Mouse (Mus musculus) neural tube, embryonic 14.5 days (tissue): ENCODE data around the gene Cyp2c23. TPM values are rescaled to one million over a fixed set of nuclear protein-coding genes. Genes with fewer than 3 reads are reported as not detected.

Experiments
- ATAC-seq: fragments of 200-750 bp; cut with Nextera tagmentation; 2 replicates; pipeline ENCODE4 v1.8.0; 2017; ENCODE audit warnings: low read depth, mild to moderate bottlenecking, moderate TSS enrichment, moderate library complexity
- H3K27ac ChIP-seq: fragments of 300-500 bp; sonication (generic); 2 replicates; pipeline ENCODE4 v1.5.1; 2014; ENCODE audit warnings: low read depth, mild to moderate bottlenecking, control low read depth, low read length, moderate library complexity, mixed read lengths
- H3K27me3 ChIP-seq: fragments of 300-500 bp; sonication (generic); 2 replicates; pipeline ENCODE4 v1.6.1; 2014; ENCODE audit warnings: low read length; ENCODE audit not compliant: control insufficient read depth, insufficient read depth
- H3K36me3 ChIP-seq: fragments of 300-500 bp; sonication (generic); 2 replicates; pipeline ENCODE4 v1.6.1; 2014; ENCODE audit warnings: low read length, mixed read lengths; ENCODE audit not compliant: control insufficient read depth, insufficient read depth
- H3K4me1 ChIP-seq: fragments of 300-500 bp; sonication (generic); 2 replicates; pipeline ENCODE4 v1.6.1; 2014; ENCODE audit warnings: low read length; ENCODE audit not compliant: control insufficient read depth, insufficient read depth
- H3K4me2 ChIP-seq: fragments of 300-500 bp; sonication (generic); 2 replicates; pipeline ENCODE4 v1.6.1; 2014; ENCODE audit warnings: mild to moderate bottlenecking, low read depth, low read length, control low read depth
- H3K4me3 ChIP-seq: fragments of 300-500 bp; sonication (generic); 2 replicates; pipeline ENCODE4 v1.5.1; 2014; ENCODE audit warnings: low read depth, low read length, control low read depth, mixed read lengths
- H3K9ac ChIP-seq: fragments of 300-500 bp; sonication (generic); replicated peaks from 2 replicates; pipeline ENCODE4 v1.6.1; 2014; ENCODE audit warnings: low read depth, mild to moderate bottlenecking, control low read depth, low read length, mixed read lengths
- H3K9me3 ChIP-seq: fragments of 300-500 bp; sonication (generic); 2 replicates; pipeline ENCODE4 v1.6.1; 2016; ENCODE audit warnings: low read length; ENCODE audit not compliant: control insufficient read depth
- WGBS: fragments of 180-500 bp; shearing (Covaris S2); extraction: QIAGEN DNeasy Blood & Tissue Kit; methylation state at CpG from one replicate; pipeline ENCODE4 v1.1.7; 2014; 5-methylcytosine and 5-hydroxymethylcytosine counted together
- polyA plus RNA-seq: library from polyadenylated mRNA; unstranded; fragments of >200 nt; fragmentation: Nextera tagmentation; extraction: Ambion mirVana; gene quantifications from 2 replicates; pipeline ENCODE4 v1.2.1, GENCODE M21; 2014

The Cyp2c23 gene
- polyA plus RNA-seq, 1 experiment from 2014 or later: not detected

GRCm38 (mm10) chr19:43968436-43969026 is 60.5 kb downstream of the Cyp2c23 start:
- no peak for ATAC-seq
- no peaks in the 10 kb centered on the region for H3K36me3 ChIP-seq
- H3K4me1 ChIP-seq: no peaks in the 10 kb centered on the region
- no peak overlapping the region for H3K9ac ChIP-seq
- H3K4me3 ChIP-seq: no peak overlapping the region
- no peak overlapping the region for H3K4me2 ChIP-seq
- no peaks in the 10 kb centered on the region for H3K27me3 ChIP-seq
- 52% methylated on average over 8 of the region's 11 CpGs for WGBS
- no peak overlapping the region for H3K27ac ChIP-seq
- H3K9me3 ChIP-seq: no peaks in the 10 kb centered on the region

- Histone ChIP-seq H3K36me3 (no peaks in the 10 kb centered on the region), H3K9ac (no peak overlapping the region), H3K4me1 (no peaks in the 10 kb centered on the region), H3K4me3 (no peak overlapping the region), H3K27me3 (no peaks in the 10 kb centered on the region), H3K4me2 (no peak overlapping the region), H3K27ac (no peak overlapping the region), H3K9me3 (no peaks in the 10 kb centered on the region)
- ATAC-seq: no peak
- 84% methylated on average over 2 of the region's 2 CpGs for WGBS
Observed at GRCm38 (mm10) chr19:43966481-43966880, 62.5 kb downstream of the Cyp2c23 start.

GRCm38 (mm10) chr19:43965496-43966085 is 63.4 kb downstream of the Cyp2c23 start:
- no peak overlapping the region for H3K4me3 ChIP-seq
- H3K9ac ChIP-seq: no peak overlapping the region
- H3K36me3 ChIP-seq: no peaks in the 10 kb centered on the region
- H3K4me1 ChIP-seq: no peaks in the 10 kb centered on the region
- ATAC-seq: no peak
- no peak overlapping the region for H3K4me2 ChIP-seq
- no peaks in the 10 kb centered on the region for H3K27me3 ChIP-seq
- H3K27ac ChIP-seq: no peak overlapping the region
- WGBS: 85% methylated on average over 11 of the region's 11 CpGs
- no peaks in the 10 kb centered on the region for H3K9me3 ChIP-seq

- Histone ChIP-seq H3K27ac (no peak overlapping the region), H3K9ac (no peak overlapping the region), H3K27me3 (no peaks in the 10 kb centered on the region), H3K9me3 (no peaks in the 10 kb centered on the region), H3K36me3 (no peaks in the 10 kb centered on the region), H3K4me1 (no peaks in the 10 kb centered on the region), H3K4me2 (no peak overlapping the region), H3K4me3 (no peak overlapping the region)
- WGBS: 71% methylated on average over 9 of the region's 9 CpGs
- no peak for ATAC-seq
Observed at GRCm38 (mm10) chr19:43962795-43963194, 66.2 kb downstream of the Cyp2c23 start.

GRCm38 (mm10) chr19:43961185-43961584 is 67.8 kb downstream of the Cyp2c23 start:
- no peak overlapping the region for H3K27ac ChIP-seq
- no peaks in the 10 kb centered on the region for H3K36me3 ChIP-seq
- no peaks in the 10 kb centered on the region for H3K9me3 ChIP-seq
- no peak for ATAC-seq
- WGBS: 84% methylated on average over 2 of the region's 2 CpGs
- no peak overlapping the region for H3K4me2 ChIP-seq
- no peaks in the 10 kb centered on the region for H3K27me3 ChIP-seq
- H3K4me1 ChIP-seq: no peaks in the 10 kb centered on the region
- no peak overlapping the region for H3K4me3 ChIP-seq
- H3K9ac ChIP-seq: no peak overlapping the region

GRCm38 (mm10) chr19:43960014-43960413 is 69.0 kb downstream of the Cyp2c23 start:
- 92% methylated on average over 11 of the region's 11 CpGs for WGBS
- Histone ChIP-seq H3K9me3 (no peaks in the 10 kb centered on the region), H3K9ac (no peak overlapping the region), H3K36me3 (no peaks in the 10 kb centered on the region), H3K4me2 (no peak overlapping the region), H3K27ac (no peak overlapping the region), H3K4me3 (no peak overlapping the region), H3K27me3 (no peaks in the 10 kb centered on the region), H3K4me1 (no peaks in the 10 kb centered on the region)
- no peak for ATAC-seq

- H3K9me3 ChIP-seq: no peaks in the 10 kb centered on the region
- no peak overlapping the region for H3K27ac ChIP-seq
- no peak overlapping the region for H3K4me2 ChIP-seq
- no peaks in the 10 kb centered on the region for H3K4me1 ChIP-seq
- 23% methylated on average over 2 of the region's 2 CpGs for WGBS
- no peak for ATAC-seq
- H3K4me3 ChIP-seq: no peak overlapping the region
- no peaks in the 10 kb centered on the region for H3K27me3 ChIP-seq
- H3K9ac ChIP-seq: no peak overlapping the region
- no peaks in the 10 kb centered on the region for H3K36me3 ChIP-seq
Observed at GRCm38 (mm10) chr19:43959162-43959561, 69.8 kb downstream of the Cyp2c23 start.

GRCm38 (mm10) chr19:43957881-43958280 is 71.1 kb downstream of the Cyp2c23 start:
- no peaks in the 10 kb centered on the region for H3K9me3 ChIP-seq
- H3K27me3 ChIP-seq: no peaks in the 10 kb centered on the region
- no peak overlapping the region for H3K9ac ChIP-seq
- 82% methylated on average over 4 of the region's 4 CpGs for WGBS
- H3K27ac ChIP-seq: no peak overlapping the region
- H3K4me3 ChIP-seq: no peak overlapping the region
- no peak overlapping the region for H3K4me2 ChIP-seq
- H3K36me3 ChIP-seq: no peaks in the 10 kb centered on the region
- H3K4me1 ChIP-seq: no peaks in the 10 kb centered on the region
- ATAC-seq: no peak

- H3K4me2 ChIP-seq: no peak overlapping the region
- H3K9me3 ChIP-seq: no peaks in the 10 kb centered on the region
- H3K36me3 ChIP-seq: no peaks in the 10 kb centered on the region
- H3K27ac ChIP-seq: no peak overlapping the region
- no peaks in the 10 kb centered on the region for H3K4me1 ChIP-seq
- no peak overlapping the region for H3K9ac ChIP-seq
- no peaks in the 10 kb centered on the region for H3K27me3 ChIP-seq
- no peak overlapping the region for H3K4me3 ChIP-seq
- ATAC-seq: no peak
- WGBS: 29% methylated on average over 4 of the region's 4 CpGs
Observed at GRCm38 (mm10) chr19:43957402-43957801, 71.6 kb downstream of the Cyp2c23 start.
